Mouse (Mus musculus): ENCODE results near the gene Lonrf2.

GRCm38 (mm10) chr1:38839944-38840343, 3.4 kb upstream of the Lonrf2 start:
- TF ChIP-seq POLR2A (IDR thresholded peaks at IDR 0.05; ENCODE audit: borderline replicate concordance, control insufficient read depth, low read depth, low read length), result no peak
- no peak for TF ChIP-seq CTCF (IDR thresholded peaks at IDR 0.05; ENCODE audit: control insufficient read depth, insufficient read depth, low read length)

Data from bone marrow, adult 2 months (tissue).